Mouse (Mus musculus): Measurements from ENCODE around the gene Ppp1r12b. TPM values are rescaled to one million over a fixed set of nuclear protein-coding genes. Genes with fewer than 3 reads are reported as not detected.
A peak's percentile ranks its signal among the peaks of the same experiment; 100 is the strongest.

Ppp1r12b gene
- polyA plus RNA-seq, 1 experiment = 4.4 TPM

- Histone ChIP-seq H3K4me3 (no peak overlapping the region), H3K4me2 (ENCODE audit: low read depth) (no peak overlapping the region), H3K79me2 (ENCODE audit: control insufficient read depth, insufficient read depth) (no peaks in the 10 kb centered on the region), H3ac (ENCODE audit: control insufficient read depth, insufficient read length) (no peak overlapping the region), H3K27me3 (ENCODE audit: control insufficient read depth, insufficient read depth, insufficient read length) (no peaks in the 10 kb centered on the region), H3K36me3 (ENCODE audit: control insufficient read depth, insufficient read depth) (no peaks in the 10 kb centered on the region)
- no peak for TF ChIP-seq SRF (IDR thresholded peaks at IDR 0.05; ENCODE audit: control insufficient read depth, insufficient read length, low read depth)
- TF ChIP-seq REST (IDR thresholded peaks at IDR 0.05; ENCODE audit: insufficient read depth, insufficient read length) = no peak
- no peak for TF ChIP-seq USF1 (IDR thresholded peaks at IDR 0.05; ENCODE audit: low read depth)
- TF ChIP-seq CEBPB (IDR thresholded peaks at IDR 0.05; ENCODE audit: insufficient read depth, poor library complexity, severe bottlenecking) = no peak
- TF ChIP-seq MAX (IDR thresholded peaks at IDR 0.05; ENCODE audit: low read depth) = no peak
- no peak for TF ChIP-seq TCF12 (IDR thresholded peaks at IDR 0.05; ENCODE audit: insufficient read depth, poor library complexity, severe bottlenecking)
- no peak for TF ChIP-seq POLR2AphosphoS2 (IDR thresholded peaks at IDR 0.05; ENCODE audit: insufficient read length, low read depth)
- TF ChIP-seq E2F4 (IDR thresholded peaks at IDR 0.05; ENCODE audit: insufficient read depth) = no peak
- TF ChIP-seq MYOG (IDR thresholded peaks at IDR 0.05; ENCODE audit: control insufficient read depth in 1 of 3, insufficient read depth in 1 of 3, insufficient read length in 2 of 3, low read depth in 2 of 3) = no peak
- no peak for TF ChIP-seq MYOD1 (IDR thresholded peaks at IDR 0.05; ENCODE audit: control insufficient read depth in 1 of 3, insufficient read length in 2 of 3, low read depth in 2 of 3)
- TF ChIP-seq TCF3 (IDR thresholded peaks at IDR 0.05; ENCODE audit: insufficient read length, low read depth) = no peak
- no peak for TF ChIP-seq POLR2A (IDR thresholded peaks at IDR 0.05; ENCODE audit: insufficient read length, low read depth)
Observed at GRCm38 (mm10) chr1:134965430-134965829, 9.7 kb upstream of the Ppp1r12b start.

GRCm38 (mm10) chr1:134962821-134963220 lies 7.1 kb upstream of the Ppp1r12b start:
- H3ac ChIP-seq (ENCODE audit: control insufficient read depth, insufficient read length) = no peak overlapping the region
- H3K27me3 ChIP-seq (ENCODE audit: control insufficient read depth, insufficient read depth, insufficient read length) = no peaks in the 10 kb centered on the region
- no peaks in the 10 kb centered on the region for H3K36me3 ChIP-seq (ENCODE audit: control insufficient read depth, insufficient read depth)
- peak overlapping the region; percentile 74 for H3K4me2 ChIP-seq (ENCODE audit: low read depth)
- no peaks in the 10 kb centered on the region for H3K79me2 ChIP-seq (ENCODE audit: control insufficient read depth, insufficient read depth)
- H3K4me3 ChIP-seq = peak overlapping the region; percentile 45
- TF ChIP-seq TCF12 (IDR thresholded peaks at IDR 0.05; ENCODE audit: insufficient read depth, poor library complexity, severe bottlenecking) = no peak
- no peak for TF ChIP-seq MYOG (IDR thresholded peaks at IDR 0.05; ENCODE audit: control insufficient read depth in 1 of 3, insufficient read depth in 1 of 3, insufficient read length in 2 of 3, low read depth in 2 of 3)
- TF ChIP-seq CEBPB (IDR thresholded peaks at IDR 0.05; ENCODE audit: insufficient read depth, poor library complexity, severe bottlenecking) = no peak

- peak within 1 kb of the TSS; percentile 45 for H3K4me3 ChIP-seq
- TF ChIP-seq MYOD1 (IDR thresholded peaks at IDR 0.05; ENCODE audit: control insufficient read depth in 1 of 3, insufficient read length in 2 of 3, low read depth in 2 of 3) (no peak), POLR2A (IDR thresholded peaks at IDR 0.05; ENCODE audit: insufficient read length, low read depth) (peak; percentile 92), POLR2AphosphoS2 (IDR thresholded peaks at IDR 0.05; ENCODE audit: insufficient read length, low read depth) (peak; percentile 83), E2F4 (IDR thresholded peaks at IDR 0.05; ENCODE audit: insufficient read depth) (peak; percentile 68)
- no peaks in the 10 kb centered on the region for H3K36me3 ChIP-seq (ENCODE audit: control insufficient read depth, insufficient read depth)
- no peaks in the 10 kb centered on the region for H3K27me3 ChIP-seq (ENCODE audit: control insufficient read depth, insufficient read depth, insufficient read length)
- H3ac ChIP-seq (ENCODE audit: control insufficient read depth, insufficient read length) = no peak within 1 kb of the TSS
- H3K79me2 ChIP-seq (ENCODE audit: control insufficient read depth, insufficient read depth) = no peaks in the 10 kb centered on the region
- H3K4me2 ChIP-seq (ENCODE audit: low read depth) = peak within 1 kb of the TSS; percentile 84
Observed at GRCm38 (mm10) chr1:134962053-134962803, 6.5 kb upstream of the Ppp1r12b start, which contains the start of gene Ube2t. Gene Ube2t, plus strand, starts transcription at chr1:134962565.

DNA sequence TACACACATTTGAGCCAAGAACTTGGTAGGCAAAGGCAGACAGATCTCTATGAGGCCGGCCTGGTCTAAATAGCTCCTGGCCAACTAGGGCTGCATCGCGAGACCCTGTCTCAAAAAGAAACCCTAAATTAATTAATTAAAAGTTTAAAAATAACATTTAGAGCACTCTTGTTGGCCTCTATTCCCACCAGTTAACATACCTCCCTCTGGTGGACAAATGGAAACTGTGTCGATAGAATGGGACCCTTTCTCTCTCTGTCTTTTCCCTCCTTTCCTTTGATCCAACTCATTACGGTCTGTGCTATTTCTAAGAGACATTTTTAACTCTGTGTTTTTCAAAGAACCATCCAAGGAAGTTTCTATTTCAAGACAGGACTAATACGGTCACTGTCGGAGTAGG lies 4.9 kb upstream of the Ppp1r12b start:
- H3K27me3 ChIP-seq (ENCODE audit: control insufficient read depth, insufficient read depth, insufficient read length) = no peaks in the 10 kb centered on the region
- H3K4me3 ChIP-seq = no peak overlapping the region
- no peaks in the 10 kb centered on the region for H3K79me2 ChIP-seq (ENCODE audit: control insufficient read depth, insufficient read depth)
- TF ChIP-seq REST (IDR thresholded peaks at IDR 0.05; ENCODE audit: insufficient read depth, insufficient read length) = no peak
- no peak for TF ChIP-seq POLR2AphosphoS2 (IDR thresholded peaks at IDR 0.05; ENCODE audit: insufficient read length, low read depth)
- TF ChIP-seq TCF3 (IDR thresholded peaks at IDR 0.05; ENCODE audit: insufficient read length, low read depth) = no peak
- no peak for TF ChIP-seq MYOD1 (IDR thresholded peaks at IDR 0.05; ENCODE audit: control insufficient read depth in 1 of 3, insufficient read length in 2 of 3, low read depth in 2 of 3)
- no peak for TF ChIP-seq MAX (IDR thresholded peaks at IDR 0.05; ENCODE audit: low read depth)
- TF ChIP-seq USF1 (IDR thresholded peaks at IDR 0.05; ENCODE audit: low read depth) = no peak
- no peak for TF ChIP-seq CEBPB (IDR thresholded peaks at IDR 0.05; ENCODE audit: insufficient read depth, poor library complexity, severe bottlenecking)
- TF ChIP-seq SRF (IDR thresholded peaks at IDR 0.05; ENCODE audit: control insufficient read depth, insufficient read length, low read depth) = no peak
- TF ChIP-seq TCF12 (IDR thresholded peaks at IDR 0.05; ENCODE audit: insufficient read depth, poor library complexity, severe bottlenecking) = no peak
- TF ChIP-seq POLR2A (IDR thresholded peaks at IDR 0.05; ENCODE audit: insufficient read length, low read depth) = no peak
- no peak for TF ChIP-seq E2F4 (IDR thresholded peaks at IDR 0.05; ENCODE audit: insufficient read depth)
- TF ChIP-seq MYOG (IDR thresholded peaks at IDR 0.05; ENCODE audit: control insufficient read depth in 1 of 3, insufficient read depth in 1 of 3, insufficient read length in 2 of 3, low read depth in 2 of 3) = no peak
- H3K36me3 ChIP-seq (ENCODE audit: control insufficient read depth, insufficient read depth) = no peaks in the 10 kb centered on the region
- no peak overlapping the region for H3ac ChIP-seq (ENCODE audit: control insufficient read depth, insufficient read length)
- no peak overlapping the region for H3K4me2 ChIP-seq (ENCODE audit: low read depth)

- H3K27me3 ChIP-seq (ENCODE audit: control insufficient read depth, insufficient read depth, insufficient read length) = no peaks in the 10 kb centered on the region
- H3K4me2 ChIP-seq (ENCODE audit: low read depth) = peak overlapping the region; percentile 95
- H3K36me3 ChIP-seq (ENCODE audit: control insufficient read depth, insufficient read depth) = no peaks in the 10 kb centered on the region
- TF ChIP-seq USF1 (IDR thresholded peaks at IDR 0.05; ENCODE audit: low read depth) (no peak), MAX (IDR thresholded peaks at IDR 0.05; ENCODE audit: low read depth) (no peak), SRF (IDR thresholded peaks at IDR 0.05; ENCODE audit: control insufficient read depth, insufficient read length, low read depth) (no peak), MYOD1 (IDR thresholded peaks at IDR 0.05; ENCODE audit: control insufficient read depth in 1 of 3, insufficient read length in 2 of 3, low read depth in 2 of 3) (no peak), POLR2AphosphoS2 (IDR thresholded peaks at IDR 0.05; ENCODE audit: insufficient read length, low read depth) (no peak), MYOG (IDR thresholded peaks at IDR 0.05; ENCODE audit: control insufficient read depth in 1 of 3, insufficient read depth in 1 of 3, insufficient read length in 2 of 3, low read depth in 2 of 3) (no peak), POLR2A (IDR thresholded peaks at IDR 0.05; ENCODE audit: insufficient read length, low read depth) (no peak)
- H3ac ChIP-seq (ENCODE audit: control insufficient read depth, insufficient read length) = peak overlapping the region; percentile 79
- H3K4me3 ChIP-seq = peak overlapping the region; percentile 74
- peaks cover 16% of the 10 kb centered on the region for H3K79me2 ChIP-seq (ENCODE audit: control insufficient read depth, insufficient read depth)
Observed at GRCm38 (mm10) chr1:134955050-134955636, 599 bp downstream of the Ppp1r12b start.
